Mouse (Mus musculus): Measurements from ENCODE around the gene Mmp17.

Gene Mmp17

DNA sequence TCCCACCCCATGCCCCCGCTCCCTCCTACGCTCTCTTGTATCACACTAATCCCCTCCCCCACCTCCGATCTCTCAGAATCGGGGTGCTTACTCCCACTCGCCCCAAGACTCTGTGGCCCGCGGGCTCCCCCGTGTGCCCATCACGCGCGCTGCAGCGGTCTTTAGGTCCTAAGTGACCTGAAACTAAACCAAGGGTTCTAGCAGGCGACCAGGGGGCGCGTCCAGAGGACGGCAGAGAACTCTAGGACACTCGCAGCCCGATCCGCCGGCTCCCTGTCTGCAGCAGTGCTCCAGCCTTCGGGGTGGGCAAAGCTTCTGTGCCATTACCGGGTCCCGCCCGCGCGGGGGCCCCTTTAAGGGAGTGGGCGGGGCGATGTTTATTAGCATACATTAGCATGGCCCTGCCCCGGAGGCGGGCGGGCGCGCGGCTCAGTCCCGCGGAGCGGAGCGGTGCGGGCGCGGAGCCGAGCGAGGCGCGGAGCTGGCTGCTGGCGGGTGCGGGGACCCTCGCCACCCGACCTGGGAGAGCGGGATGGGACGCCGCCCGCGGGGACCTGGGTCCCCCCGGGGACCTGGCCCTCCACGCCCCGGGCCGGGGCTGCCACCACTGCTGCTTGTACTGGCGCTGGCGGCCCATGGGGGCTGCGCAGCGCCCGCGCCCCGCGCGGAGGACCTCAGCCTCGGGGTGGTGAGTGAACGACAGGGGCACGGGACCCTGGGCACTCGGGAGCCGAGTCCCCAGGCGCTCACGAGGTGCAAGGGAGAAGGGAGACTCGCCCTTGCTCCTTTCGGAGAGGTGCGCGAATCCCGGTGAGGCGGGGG, at the start of gene Mmp17:
TSS of gene Mmp17 (plus strand) at position 409 of the 822 bp plus-strand sequence.
- DNase-seq (ENCODE audit: low spot score in 2 of 2), result peak; percentile 78 to 80

DNA sequence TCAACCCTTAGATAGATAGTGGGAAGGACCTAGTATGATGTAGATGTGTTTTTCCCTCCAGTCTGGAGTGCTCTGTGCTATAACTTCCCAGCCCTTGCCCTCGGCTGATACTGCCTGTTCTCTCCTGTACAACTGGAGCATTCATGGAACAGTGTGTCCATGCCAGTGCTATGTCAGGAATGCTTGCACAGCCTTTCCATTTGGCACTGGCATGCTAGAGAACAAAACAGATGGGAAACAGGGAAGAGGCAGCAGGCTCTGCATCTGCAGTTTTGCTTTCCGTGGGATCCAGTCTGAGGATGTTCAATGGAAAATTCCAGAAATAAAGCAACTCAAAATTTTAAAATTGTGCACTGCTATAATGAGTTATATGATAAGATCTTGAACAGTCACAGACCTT, 49.5 kb upstream of the Mmp17 start:
- DNase-seq (ENCODE audit: low spot score in 2 of 2), result no peak

- no peak for DNase-seq (ENCODE audit: low spot score in 2 of 2)
Observed at GRCm38 (mm10) chr5:129535021-129535420, 48.9 kb upstream of the Mmp17 start.

- no peak for DNase-seq (ENCODE audit: low spot score in 2 of 2)
Observed at GRCm38 (mm10) chr5:129535431-129535830, 48.5 kb upstream of the Mmp17 start.

GRCm38 (mm10) chr5:129538826-129539225, 45.1 kb upstream of the Mmp17 start:
- DNase-seq (ENCODE audit: low spot score in 2 of 2), result no peak

DNA sequence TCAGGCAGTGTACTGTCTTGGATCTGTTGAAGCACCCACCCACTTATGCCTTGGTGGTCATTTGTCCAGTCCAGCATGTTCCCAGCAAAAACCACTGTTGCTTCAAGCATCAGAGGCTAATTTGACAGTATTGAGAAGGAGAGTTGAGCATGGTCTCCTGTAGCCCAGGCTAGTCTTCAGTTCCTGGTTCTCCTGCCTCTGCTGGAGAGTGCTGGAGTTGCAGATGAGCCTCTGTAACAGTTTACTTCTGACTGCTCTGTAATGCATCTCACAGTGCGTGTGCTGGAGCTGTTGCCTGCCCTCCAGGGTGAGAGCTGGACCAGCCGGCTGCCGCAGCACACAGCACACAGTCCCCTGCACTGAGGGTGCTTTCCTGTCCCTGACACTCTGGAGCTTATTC, 41.7 kb upstream of the Mmp17 start:
- no peak for DNase-seq (ENCODE audit: low spot score in 2 of 2)

DNA sequence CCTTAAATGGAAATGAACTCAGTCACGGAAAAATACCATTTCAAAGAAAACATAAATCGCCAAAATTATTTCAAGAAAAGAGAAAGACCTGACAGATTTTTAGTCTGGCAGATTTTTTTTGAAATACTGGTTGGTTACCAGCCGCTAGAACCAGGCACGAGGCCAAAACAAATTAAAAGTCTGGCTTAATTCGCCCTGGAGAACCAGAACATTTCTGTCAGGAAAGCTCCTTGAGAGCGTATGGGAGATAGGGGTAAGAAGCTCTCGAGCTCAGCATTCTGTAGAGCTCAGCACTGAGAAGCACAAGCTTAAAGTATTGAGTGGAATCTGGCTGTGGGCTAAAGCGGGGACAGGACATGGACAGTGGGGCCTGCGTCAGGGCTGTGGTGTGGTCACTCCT, 38.2 kb upstream of the Mmp17 start:
- DNase-seq (ENCODE audit: low spot score in 2 of 2), result no peak

DNA sequence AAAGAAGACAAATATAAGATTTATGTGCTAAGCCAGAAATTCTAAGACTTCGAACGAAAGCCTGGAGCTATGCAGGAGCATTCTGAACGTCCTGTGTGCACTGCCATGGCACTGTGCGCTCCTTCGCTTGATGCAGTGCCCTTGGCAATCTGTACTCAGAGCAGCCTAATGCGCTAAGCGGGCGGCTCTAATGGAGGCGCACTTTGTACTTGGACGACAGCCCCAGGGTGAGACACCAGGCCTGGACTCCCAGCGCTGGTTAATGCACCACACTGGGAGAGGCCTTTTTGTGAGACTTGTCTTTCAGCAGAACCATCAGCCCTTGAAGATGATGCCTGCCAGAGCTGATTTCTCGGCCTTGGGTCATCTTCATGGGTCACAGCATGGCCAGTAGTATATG, 34.3 kb upstream of the Mmp17 start:
- DNase-seq (ENCODE audit: low spot score in 2 of 2), result no peak

- DNase-seq (ENCODE audit: low spot score in 2 of 2), result no peak
Observed at GRCm38 (mm10) chr5:129550790-129551189, 33.2 kb upstream of the Mmp17 start.

DNA sequence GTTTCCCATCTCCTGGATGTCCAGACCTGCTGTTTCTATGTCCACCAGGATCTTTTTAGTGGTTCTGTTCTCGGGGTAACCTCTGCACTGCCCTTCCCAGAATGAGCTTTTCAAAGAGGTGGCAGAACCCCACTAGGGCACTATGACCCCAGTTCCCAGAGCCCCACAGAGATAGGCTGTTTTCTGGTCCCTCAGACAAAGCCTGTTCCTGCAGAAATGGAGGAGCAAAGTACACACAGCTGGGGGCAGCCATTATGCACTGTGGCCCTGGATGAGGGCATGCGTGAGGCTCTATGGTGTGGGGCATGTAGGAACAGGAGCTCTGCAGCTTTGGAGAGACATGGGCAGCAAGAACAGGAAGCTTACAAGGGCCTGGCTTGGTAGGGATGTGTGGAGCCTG, 32.0 kb upstream of the Mmp17 start:
- no peak for DNase-seq (ENCODE audit: low spot score in 2 of 2)

DNA sequence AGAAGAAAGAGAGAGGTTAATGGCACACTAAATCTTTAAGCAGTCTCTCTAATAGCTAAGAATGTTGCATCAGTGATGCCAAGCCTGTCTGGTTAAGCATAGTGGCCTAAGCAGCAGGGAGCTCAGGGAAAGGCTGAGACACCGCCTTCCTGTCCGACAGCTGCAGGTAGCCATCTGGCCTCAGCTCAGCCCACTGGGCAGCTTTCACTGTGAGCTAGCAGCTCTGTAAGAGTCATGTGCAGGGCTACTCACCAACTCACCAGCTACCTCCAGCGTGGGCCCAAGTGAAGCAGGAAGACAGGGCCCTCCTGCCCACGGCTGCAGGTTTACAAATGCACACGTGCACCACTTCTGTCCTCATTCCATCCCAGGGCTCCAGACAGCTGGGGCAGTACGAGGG, 30.3 kb upstream of the Mmp17 start:
- no peak for DNase-seq (ENCODE audit: low spot score in 2 of 2)

DNA sequence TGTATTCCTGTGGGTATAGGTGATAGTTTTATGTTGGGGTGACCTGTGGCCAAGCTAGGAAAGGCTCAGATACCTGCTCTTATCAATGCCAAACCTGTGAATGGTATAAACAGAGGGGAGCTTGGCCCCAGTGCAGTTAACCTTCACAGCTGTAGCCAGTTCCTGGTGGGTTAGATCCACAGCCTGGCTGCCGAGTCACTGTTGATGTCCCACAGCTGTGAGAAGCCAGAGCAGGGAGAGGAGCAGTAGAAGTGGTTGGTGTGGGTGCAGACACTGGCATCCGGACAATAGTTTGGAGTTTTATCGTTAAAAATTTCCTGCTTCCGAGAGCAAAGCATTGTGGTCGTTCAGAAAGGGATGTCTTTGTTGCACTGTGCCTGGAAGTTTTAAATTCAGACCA, 25.4 kb upstream of the Mmp17 start:
- no peak for DNase-seq (ENCODE audit: low spot score in 2 of 2)

DNA sequence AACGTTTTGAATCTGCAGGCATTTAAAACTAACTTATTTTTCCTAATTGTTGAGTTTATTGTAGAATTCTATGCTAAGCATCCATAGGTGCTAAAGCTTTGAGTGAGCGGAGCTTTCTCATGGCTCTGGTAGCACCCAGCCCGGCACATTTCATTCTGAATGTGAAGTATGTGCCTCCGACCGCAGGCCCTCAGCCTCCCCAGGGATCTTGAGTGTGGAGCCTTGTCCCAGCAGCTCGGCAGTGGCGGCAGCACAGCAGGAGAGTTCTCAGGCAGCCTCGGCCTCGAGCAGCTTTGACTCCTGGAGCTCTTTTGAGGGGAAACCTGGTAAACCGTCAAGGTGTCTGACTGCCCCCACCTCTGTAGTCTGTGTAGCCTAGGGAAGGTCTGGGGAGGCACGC, 24.7 kb upstream of the Mmp17 start:
- DNase-seq (ENCODE audit: low spot score in 2 of 2), result no peak

DNA sequence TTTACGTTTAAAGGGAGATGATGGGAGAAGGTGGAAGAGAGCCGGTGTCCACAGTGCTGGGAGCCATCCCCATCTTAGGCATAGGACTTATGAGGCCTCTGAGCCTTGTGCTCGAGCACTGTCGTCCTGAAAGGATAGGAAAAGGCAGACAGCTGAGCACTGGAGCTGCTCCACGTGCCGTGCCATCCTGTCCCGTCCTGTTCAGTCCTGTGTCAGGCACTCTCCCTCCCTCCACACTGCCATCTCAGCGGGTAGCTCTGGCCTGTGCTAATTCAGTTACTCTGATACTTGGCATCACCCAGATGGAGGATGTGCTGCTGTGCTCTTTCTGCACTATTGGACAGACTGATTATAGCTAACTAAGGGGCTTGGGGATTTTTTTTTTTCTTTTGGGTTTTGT, 21.6 kb upstream of the Mmp17 start:
- no peak for DNase-seq (ENCODE audit: low spot score in 2 of 2)

GRCm38 (mm10) chr5:129568596-129568995, 15.4 kb upstream of the Mmp17 start:
- DNase-seq (ENCODE audit: low spot score in 2 of 2), result no peak

GRCm38 (mm10) chr5:129578201-129578600, 5.8 kb upstream of the Mmp17 start:
- DNase-seq (ENCODE audit: low spot score in 2 of 2), result no peak

- no peak for DNase-seq (ENCODE audit: low spot score in 2 of 2)
Observed at GRCm38 (mm10) chr5:129580046-129580445, 3.9 kb upstream of the Mmp17 start.

GRCm38 (mm10) chr5:129580572-129580971, 3.4 kb upstream of the Mmp17 start:
- DNase-seq (ENCODE audit: low spot score in 2 of 2), result no peak

- DNase-seq (ENCODE audit: low spot score in 2 of 2), result no peak
Observed at GRCm38 (mm10) chr5:129581015-129581414, 3.0 kb upstream of the Mmp17 start.

DNA sequence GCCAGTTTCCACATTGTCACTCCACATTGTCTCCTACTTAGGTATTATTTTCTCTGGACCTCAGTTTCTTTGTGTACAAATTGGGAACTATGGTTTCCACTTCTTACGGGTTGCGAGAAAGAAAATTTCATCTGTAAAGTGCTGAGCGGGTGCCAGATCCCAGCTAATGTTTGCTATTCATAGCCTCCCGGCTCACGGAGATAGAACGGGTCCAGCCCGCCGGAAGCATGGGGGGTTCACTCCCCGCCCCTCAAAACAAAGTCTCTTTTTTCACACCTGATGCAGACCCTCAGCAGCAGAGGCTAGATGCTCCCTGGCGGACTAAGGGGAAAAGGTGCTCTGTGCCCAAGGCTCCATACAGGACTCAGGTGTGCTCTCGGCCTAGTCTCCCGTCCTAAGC, 638 bp upstream of the Mmp17 start:
- DNase-seq (ENCODE audit: low spot score in 2 of 2), result no peak

DNA sequence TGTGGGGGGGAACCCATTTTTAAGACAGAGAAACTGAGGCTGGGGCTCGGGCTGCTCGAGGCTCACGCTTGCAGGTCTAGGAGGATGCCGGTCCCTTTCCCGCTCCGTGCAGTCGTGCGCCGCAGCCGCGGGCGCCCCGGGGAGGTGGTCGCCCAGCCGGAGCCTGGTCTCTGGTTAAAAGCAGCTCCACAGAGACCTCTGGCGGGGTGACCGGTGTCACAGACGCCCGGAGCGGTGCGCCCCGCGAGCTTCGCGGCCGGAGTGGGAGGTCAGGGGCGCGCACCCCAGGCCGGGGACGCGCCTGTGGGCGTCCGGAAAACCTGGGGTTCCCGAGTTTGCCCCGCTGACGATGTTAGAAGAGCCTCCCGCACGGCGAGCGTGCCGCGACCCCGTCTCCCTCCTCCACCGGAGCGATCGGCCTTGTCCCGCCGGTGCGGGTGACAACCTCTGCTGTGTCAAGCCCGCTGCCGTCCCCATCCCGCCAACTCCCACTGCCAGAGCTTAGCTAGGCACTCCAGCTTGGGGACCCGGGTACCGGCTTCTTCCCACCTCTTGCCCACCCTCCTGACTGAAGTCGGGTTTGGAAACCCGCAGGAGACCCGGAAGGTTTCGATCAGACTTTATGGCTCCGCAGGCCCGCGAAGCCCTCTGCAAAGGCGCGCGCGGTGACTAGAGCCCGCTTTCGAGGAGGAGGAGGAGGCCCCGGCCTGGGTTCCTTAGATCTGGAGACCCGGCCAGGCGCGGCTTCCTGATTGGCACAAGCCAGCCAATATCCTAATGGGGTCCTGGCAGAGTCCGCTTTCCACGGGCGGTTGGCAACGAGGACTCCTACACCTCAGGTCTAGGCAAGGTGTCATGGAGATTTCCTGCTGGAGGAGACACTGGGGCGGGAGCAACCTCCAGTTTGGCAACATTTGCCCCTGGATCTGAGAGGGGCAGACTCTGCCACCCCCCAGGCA, 893 bp downstream of the Mmp17 start:
- DNase-seq (ENCODE audit: low spot score in 2 of 2), result no peak

DNA sequence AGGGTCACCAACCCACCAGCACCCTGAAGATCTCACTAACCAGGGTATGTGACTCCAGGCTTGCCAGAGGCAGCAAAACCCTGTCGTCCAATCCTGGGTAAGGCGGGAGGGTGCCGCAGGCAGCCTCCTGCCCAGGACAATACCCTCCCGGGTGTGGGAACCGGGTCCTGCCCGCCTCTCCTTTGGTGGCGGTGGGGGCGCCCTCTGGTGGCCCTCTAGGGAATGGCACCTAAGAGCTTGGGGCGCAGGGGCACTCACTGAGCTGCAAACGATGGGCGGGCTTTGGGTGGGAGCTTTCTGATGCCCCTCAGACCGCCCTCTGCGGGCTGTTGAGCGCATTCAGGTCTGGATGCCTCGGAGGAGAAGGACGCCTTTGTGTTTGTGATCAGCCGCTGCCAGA, 2.0 kb downstream of the Mmp17 start:
- peak; percentile 69 to 87 for DNase-seq (ENCODE audit: low spot score in 2 of 2)

- no peak for DNase-seq (ENCODE audit: low spot score in 2 of 2)
Observed at GRCm38 (mm10) chr5:129586471-129586870, 2.5 kb downstream of the Mmp17 start.
